Mouse (Mus musculus) bone marrow macrophage, adult 2 months (primary cell): Measurements from ENCODE around the gene Ndufb5.

ENCODE experiments used
- CTCF ChIP-seq: IDR thresholded peaks from 2 replicates; pipeline ENCODE4 v1.5.1; 2012; ENCODE audit warnings: low read depth, mild to moderate bottlenecking, low read length, moderate library complexity
- POLR2A ChIP-seq: IDR thresholded peaks from 2 replicates; pipeline ENCODE4 v1.6.1; 2012; ENCODE audit warnings: mild to moderate bottlenecking, low read depth, low read length, borderline replicate concordance

DNA sequence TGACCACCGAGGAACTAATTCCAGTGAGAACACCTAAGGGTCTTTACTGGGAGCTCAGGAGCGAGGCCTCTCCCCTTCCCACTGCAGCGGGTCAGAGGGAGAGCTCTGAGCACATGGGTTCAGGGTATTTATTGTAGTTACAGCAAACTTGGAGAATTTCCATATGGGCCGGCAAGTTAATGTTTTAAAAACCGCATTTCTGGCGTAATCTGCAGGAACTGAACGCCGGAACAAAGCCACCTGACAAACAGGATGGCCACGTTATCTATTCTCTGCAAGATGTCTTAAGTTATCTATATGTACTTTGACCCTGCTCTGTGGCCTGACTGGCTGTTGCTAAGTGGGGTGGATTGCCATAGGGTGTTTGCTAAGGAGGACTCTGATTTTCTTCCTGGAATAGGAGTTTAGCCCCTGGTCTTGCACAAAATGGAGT, 47.2 kb upstream of the Ndufb5 start:
- TF ChIP-seq CTCF (no peak), POLR2A (no peak)
